Mouse (Mus musculus): ENCODE measurements around the gene Pcna. TPM values are rescaled to one million over a fixed set of nuclear protein-coding genes. Genes with fewer than 3 reads are reported as not detected.
"Not testable (repeated sequence)": the region's sequence is repeated elsewhere in the genome, so short reads cannot be mapped to it uniquely, and the experiment has no call there.

Gene Pcna
- polyA plus RNA-seq, 1 experiment, result 284 TPM

- Histone ChIP-seq H3K4me3 (replicated peaks; ENCODE audit: control insufficient read depth, low read depth, low read length) (no peak overlapping the region), H3K27ac (ENCODE audit: control insufficient read depth, insufficient read depth, low read depth, low read length, poor library complexity) (no peak overlapping the region), H3K4me1 (ENCODE audit: control insufficient read depth, insufficient read depth, low read length) (peaks cover 9% of the 10 kb centered on the region)
- TF ChIP-seq POLR2A (IDR thresholded peaks at IDR 0.05; ENCODE audit: borderline replicate concordance, control insufficient read depth, low read depth, low read length) (no peak), CTCF (IDR thresholded peaks at IDR 0.05; ENCODE audit: control insufficient read depth, insufficient read depth, low read length) (no peak)
- WGBS, result 86% methylated on average over 9 of the region's 9 CpGs
Measured at GRCm38 (mm10) chr2:132286376-132287076, 33.4 kb upstream of the Pcna start.

DNA sequence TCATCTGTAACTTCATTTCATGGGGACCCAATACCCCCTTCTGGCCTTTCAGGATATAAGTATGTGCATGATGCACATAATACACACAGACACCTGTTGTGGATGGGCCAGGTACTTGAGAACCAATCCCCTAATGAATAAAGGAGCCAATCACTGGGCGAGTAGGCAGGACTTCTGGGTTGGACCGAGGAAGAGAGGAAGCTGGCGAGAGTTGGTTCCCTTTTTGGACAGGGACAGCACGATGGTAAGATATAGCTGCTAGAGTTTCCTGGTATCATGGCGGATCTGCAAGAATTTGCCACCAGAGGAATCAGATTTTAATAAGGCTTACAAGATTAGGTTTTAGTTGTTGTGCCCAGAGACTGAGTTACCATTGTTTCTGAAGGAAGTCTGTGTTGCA lies 32.6 kb upstream of the Pcna start:
- H3K4me3 ChIP-seq (replicated peaks; ENCODE audit: control insufficient read depth, low read depth, low read length); H3K27ac ChIP-seq (ENCODE audit: control insufficient read depth, insufficient read depth, low read depth, low read length, poor library complexity): not testable (repeated sequence)
- peaks cover 12% of the 10 kb centered on the region for H3K4me1 ChIP-seq (ENCODE audit: control insufficient read depth, insufficient read depth, low read length)
- 39% methylated on average over 5 of the region's 5 CpGs for WGBS

GRCm38 (mm10) chr2:132284492-132285139 lies 31.5 kb upstream of the Pcna start:
- Histone ChIP-seq H3K27ac (ENCODE audit: control insufficient read depth, insufficient read depth, low read depth, low read length, poor library complexity) (0 out of 2 replicates have a peak overlapping the region, but pooled peaks have one; percentile 15), H3K4me3 (replicated peaks; ENCODE audit: control insufficient read depth, low read depth, low read length) (no peak overlapping the region), H3K4me1 (ENCODE audit: control insufficient read depth, insufficient read depth, low read length) (peaks cover 12% of the 10 kb centered on the region)
- TF ChIP-seq CTCF (IDR thresholded peaks at IDR 0.05; ENCODE audit: control insufficient read depth, insufficient read depth, low read length) (no peak), POLR2A (IDR thresholded peaks at IDR 0.05; ENCODE audit: borderline replicate concordance, control insufficient read depth, low read depth, low read length) (no peak)
- WGBS, result 20% methylated on average over 12 of the region's 12 CpGs

DNA sequence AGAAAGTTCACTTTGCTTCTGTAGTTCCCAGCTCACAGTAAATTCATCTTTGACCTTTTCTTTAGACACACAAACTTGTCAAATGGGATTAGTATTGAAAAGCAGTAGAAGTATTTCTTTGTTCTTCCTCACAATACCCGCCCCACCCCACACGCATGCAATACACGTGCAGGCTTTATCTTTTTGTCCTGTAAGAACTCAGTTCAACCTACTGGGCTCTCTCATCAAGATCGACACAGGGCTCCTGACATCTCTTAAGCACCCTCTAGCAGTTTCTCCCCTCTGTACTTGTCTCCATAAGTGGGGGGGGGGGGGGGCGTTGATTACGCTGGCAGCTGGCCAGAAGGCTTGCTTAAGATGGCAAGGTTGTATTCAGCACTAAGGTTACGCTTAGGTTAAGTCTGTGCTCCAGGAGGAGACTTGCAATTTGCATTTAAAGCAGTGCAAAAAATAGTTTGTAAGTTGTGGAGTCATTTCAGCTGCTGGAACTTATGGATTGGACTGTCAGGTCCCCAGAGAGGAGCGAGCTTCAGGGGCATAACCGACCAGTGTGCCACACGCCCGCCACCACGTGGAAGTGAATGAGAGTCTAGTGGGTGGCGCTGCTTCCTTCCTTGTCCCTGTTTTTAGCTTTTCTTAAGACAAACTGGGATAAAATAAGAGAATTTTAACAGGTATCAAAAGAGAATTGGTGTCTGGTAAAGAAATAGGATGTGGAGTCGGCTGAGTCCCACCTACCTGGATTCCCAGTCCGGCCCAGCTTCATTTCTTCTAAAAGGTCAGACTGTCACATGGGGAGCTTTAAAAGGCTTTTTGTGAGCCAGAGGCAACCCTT lies 30.3 kb upstream of the Pcna start:
- WGBS, result 47% methylated on average over 15 of the region's 15 CpGs
- Histone ChIP-seq H3K4me3 (replicated peaks; ENCODE audit: control insufficient read depth, low read depth, low read length) (no peak overlapping the region), H3K27ac (ENCODE audit: control insufficient read depth, insufficient read depth, low read depth, low read length, poor library complexity) (no peak overlapping the region), H3K4me1 (ENCODE audit: control insufficient read depth, insufficient read depth, low read length) (peaks cover 12% of the 10 kb centered on the region)
- no peak for TF ChIP-seq POLR2A (IDR thresholded peaks at IDR 0.05; ENCODE audit: borderline replicate concordance, control insufficient read depth, low read depth, low read length)
- no peak for TF ChIP-seq CTCF (IDR thresholded peaks at IDR 0.05; ENCODE audit: control insufficient read depth, insufficient read depth, low read length)

DNA sequence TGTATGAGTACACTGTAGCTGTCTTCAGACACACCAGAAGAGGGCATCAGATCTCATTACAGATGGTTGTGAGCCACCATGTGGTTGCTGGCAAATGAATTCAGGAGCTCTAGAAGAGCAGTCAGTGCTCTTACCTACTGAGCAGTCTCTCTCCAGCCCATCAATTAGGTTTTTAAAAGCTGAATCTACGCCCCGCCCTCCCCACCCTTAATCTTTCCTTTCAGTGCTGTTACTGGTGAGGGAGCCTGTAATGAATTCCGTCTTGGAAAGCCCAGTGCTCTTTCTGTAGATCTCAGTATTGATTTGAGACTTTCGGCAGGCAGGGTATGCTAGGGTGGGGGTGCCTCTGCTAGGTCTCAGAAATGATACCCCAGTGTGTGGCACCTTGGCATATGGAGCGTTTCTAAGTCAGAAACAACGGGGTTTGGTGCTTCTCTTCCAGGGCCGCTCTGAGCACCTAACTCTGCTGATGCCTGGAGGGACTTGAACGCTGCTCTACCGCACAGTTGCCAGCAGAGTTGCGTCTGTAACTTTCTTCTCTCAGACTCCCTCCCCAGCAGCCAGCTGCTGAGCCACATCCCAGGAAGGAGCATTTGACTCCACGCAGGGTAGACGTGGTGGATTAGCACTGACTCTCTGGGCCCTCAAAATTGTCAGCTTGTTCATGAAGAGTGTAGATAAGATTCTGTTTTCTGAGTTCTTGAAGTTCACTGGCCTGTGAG lies 29.5 kb upstream of the Pcna start:
- Histone ChIP-seq H3K27ac (ENCODE audit: control insufficient read depth, insufficient read depth, low read depth, low read length, poor library complexity) (no peak overlapping the region; the same call in 1 of the 2 replicates), H3K4me3 (replicated peaks; ENCODE audit: control insufficient read depth, low read depth, low read length) (no peak overlapping the region), H3K4me1 (ENCODE audit: control insufficient read depth, insufficient read depth, low read length) (peaks cover 12% of the 10 kb centered on the region)
- no peak for TF ChIP-seq POLR2A (IDR thresholded peaks at IDR 0.05; ENCODE audit: borderline replicate concordance, control insufficient read depth, low read depth, low read length)
- TF ChIP-seq CTCF (IDR thresholded peaks at IDR 0.05; ENCODE audit: control insufficient read depth, insufficient read depth, low read length), result no peak
- 60% methylated on average over 12 of the region's 12 CpGs for WGBS

DNA sequence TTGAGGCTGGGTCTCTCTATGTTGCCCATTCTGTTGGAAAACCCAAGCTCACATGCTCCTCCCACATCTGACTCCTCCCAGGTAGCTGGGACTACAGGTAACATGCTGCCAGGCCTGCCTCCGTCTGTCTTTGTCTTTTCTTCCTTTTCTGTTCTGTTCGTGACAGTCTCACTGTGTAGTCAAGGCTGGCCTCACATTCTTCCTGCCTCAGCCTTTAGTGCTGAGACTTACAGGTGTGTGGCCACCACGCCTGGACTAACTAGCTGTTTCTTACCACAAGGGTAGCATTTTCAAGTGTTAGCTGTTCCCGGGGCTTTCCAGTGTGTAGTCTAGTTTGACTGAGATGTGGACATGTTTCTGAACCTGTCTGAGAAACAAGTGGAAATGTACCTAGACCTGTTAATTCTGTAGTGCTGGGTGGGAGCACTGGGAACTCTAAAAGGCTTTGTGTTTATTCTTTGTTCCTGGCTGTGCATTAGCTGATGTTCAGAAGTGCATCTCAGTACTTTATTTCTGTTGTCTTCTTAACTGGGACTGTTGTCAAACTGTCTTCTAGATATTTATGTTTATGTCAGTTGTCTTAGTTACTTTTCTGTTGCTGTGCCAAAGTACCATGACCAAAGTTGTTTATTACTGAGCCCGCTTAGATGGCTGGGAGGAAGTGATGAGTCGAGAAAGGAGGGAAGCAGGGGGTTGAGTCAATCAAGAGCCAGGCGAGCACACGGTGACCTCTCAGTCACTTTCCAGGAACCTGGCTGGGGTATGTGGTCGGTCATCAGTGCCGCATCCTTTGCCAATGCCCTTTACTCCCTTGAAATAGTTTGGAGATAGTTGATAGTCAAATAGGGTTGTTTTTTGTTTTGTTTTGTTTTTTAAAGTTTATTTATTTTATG lies 28.7 kb upstream of the Pcna start:
- H3K4me1 ChIP-seq (ENCODE audit: control insufficient read depth, insufficient read depth, low read length), result peaks cover 12% of the 10 kb centered on the region
- no peak overlapping the region for H3K4me3 ChIP-seq (replicated peaks; ENCODE audit: control insufficient read depth, low read depth, low read length)
- 31% methylated on average over 10 of the region's 10 CpGs for WGBS
- TF ChIP-seq POLR2A (IDR thresholded peaks at IDR 0.05; ENCODE audit: borderline replicate concordance, control insufficient read depth, low read depth, low read length) (no peak), CTCF (IDR thresholded peaks at IDR 0.05; ENCODE audit: control insufficient read depth, insufficient read depth, low read length) (no peak)
- H3K27ac ChIP-seq (ENCODE audit: control insufficient read depth, insufficient read depth, low read depth, low read length, poor library complexity), result peak overlapping the region; percentile 26; the same call in 1 of the 2 replicates

DNA sequence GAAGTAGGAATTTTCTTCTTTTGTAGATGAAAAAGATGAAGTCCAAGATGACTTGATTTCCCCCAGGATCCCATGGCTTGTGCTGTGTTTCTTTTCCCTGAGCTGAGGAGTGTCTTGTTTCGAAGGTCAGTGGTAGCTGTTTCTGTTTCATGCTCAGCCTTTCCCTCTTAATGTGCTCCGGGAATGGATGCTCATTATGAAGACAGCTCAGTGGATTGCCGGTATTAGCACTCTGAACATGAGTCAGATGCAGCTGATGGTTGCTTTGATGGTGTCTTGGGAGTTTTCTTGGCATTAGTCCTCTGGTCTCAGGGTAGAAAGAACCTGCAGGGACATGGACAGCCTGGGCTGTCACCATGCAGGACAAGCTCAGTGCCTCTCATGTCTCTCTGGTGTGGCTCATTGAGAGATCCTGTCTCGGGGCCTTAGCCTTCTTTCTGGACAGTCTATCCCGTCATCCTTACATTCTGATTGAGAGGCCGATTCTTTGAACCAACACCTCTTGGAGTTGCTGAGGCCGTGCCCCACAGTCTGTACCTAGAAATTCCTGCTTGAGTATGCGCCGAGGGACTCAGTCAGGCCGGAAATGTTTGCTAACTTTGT lies 27.5 kb upstream of the Pcna start:
- Histone ChIP-seq H3K4me1 (ENCODE audit: control insufficient read depth, insufficient read depth, low read length) (peaks cover 12% of the 10 kb centered on the region), H3K27ac (ENCODE audit: control insufficient read depth, insufficient read depth, low read depth, low read length, poor library complexity) (no peak overlapping the region), H3K4me3 (replicated peaks; ENCODE audit: control insufficient read depth, low read depth, low read length) (no peak overlapping the region)
- WGBS, result 84% methylated on average over 10 of the region's 10 CpGs
- no peak for TF ChIP-seq CTCF (IDR thresholded peaks at IDR 0.05; ENCODE audit: control insufficient read depth, insufficient read depth, low read length)
- no peak for TF ChIP-seq POLR2A (IDR thresholded peaks at IDR 0.05; ENCODE audit: borderline replicate concordance, control insufficient read depth, low read depth, low read length)
